Mouse (Mus musculus) stomach, postnatal 0 days (tissue): Measurements from ENCODE around the gene Rpl27a.

Experiments
- CTCF ChIP-seq: IDR thresholded peaks from 2 replicates; pipeline ENCODE4 v1.5.1; 2016; ENCODE audit warnings: antibody characterized with exemption, low read depth, mild to moderate bottlenecking, moderate library complexity
- EP300 ChIP-seq: optimal IDR thresholded peaks from 2 replicates; pipeline ENCODE3; 2016; ENCODE audit warnings: antibody characterized with exemption

- TF ChIP-seq CTCF: no peak
- TF ChIP-seq EP300: no peak
These were observed 42.7 kb downstream of the Rpl27a start for GRCm38 (mm10) chr7:109561466-109562153.
